ENCODE assay signal across 9 mouse cellular contexts in genomic region chr17:36231318-36231717, GRCm38 (mm10). TPM values are rescaled to one million over a fixed set of nuclear protein-coding genes. Genes with fewer than 3 reads are reported as not detected.
DNase-seq lines count a peak whose midpoint lies in the region; ATAC-seq and TF ChIP-seq lines count a peak whose summit lies in the region.
"Had no signal": no experiment of that assay in that cellular context is flagged by ENCODE, and none has a peak within 500 bp of the region (broad histone marks: within the 10 kb centered on the region; RNA-seq: fewer than 3 reads in every experiment).

No protein-coding gene starts in this region.

- WGBS in forebrain, embryonic 11.5 days: 9% methylated on average over 35 of the region's 36 CpGs
- 8% methylated on average over 36 of the region's 36 CpGs for WGBS in forebrain, embryonic 12.5 days

- H3K79me3 ChIP-seq in C2C12 (ENCODE audit: low read depth): no peaks in the 10 kb centered on the region

- no peak overlapping the region for H3K27ac ChIP-seq in forebrain, embryonic 11.5 days (ENCODE audit: low read depth, low read length)
- no peak overlapping the region for H3K27ac ChIP-seq in forebrain, embryonic 12.5 days
- no peak overlapping the region for H3K27ac ChIP-seq in bone marrow macrophage, adult 2 months (ENCODE audit: insufficient read depth, low read depth, low read length)
- H3K27ac ChIP-seq in gastrocnemius, adult 2 months: no peak overlapping the region
- H3K27ac ChIP-seq: neural tube, embryonic 12.5 days had no signal

- H3K9me3 ChIP-seq in forebrain, embryonic 11.5 days (ENCODE audit: control insufficient read depth, low read length): no peaks in the 10 kb centered on the region
- no peaks in the 10 kb centered on the region for H3K9me3 ChIP-seq in forebrain, embryonic 12.5 days
- H3K9me3 ChIP-seq: neural tube, embryonic 12.5 days had no signal

- H3K79me2 ChIP-seq in C2C12 (ENCODE audit: control insufficient read depth, insufficient read depth): no peaks in the 10 kb centered on the region

- no peak overlapping the region for H3K4me2 ChIP-seq in forebrain, embryonic 11.5 days (ENCODE audit: low read depth, low read length, severe bottlenecking)
- H3K4me2 ChIP-seq in forebrain, embryonic 12.5 days: no peak overlapping the region
- H3K4me2 ChIP-seq: neural tube, embryonic 12.5 days had no signal

- no peaks in the 10 kb centered on the region for H3K36me3 ChIP-seq in forebrain, embryonic 11.5 days (ENCODE audit: control insufficient read depth, insufficient read depth, low read length)
- no peaks in the 10 kb centered on the region for H3K36me3 ChIP-seq in forebrain, embryonic 12.5 days (replicated peaks)
- H3K36me3 ChIP-seq in C2C12 (ENCODE audit: control insufficient read depth, insufficient read depth): no peaks in the 10 kb centered on the region
- H3K36me3 ChIP-seq: neural tube, embryonic 12.5 days had no signal

- intact Hi-C loops in gastrocnemius, adult 2 months (cut with DNase I): no loop called here

- H3K4me3 ChIP-seq in forebrain, embryonic 11.5 days (ENCODE audit: low read depth, low read length): no peak overlapping the region
- no peak overlapping the region for H3K4me3 ChIP-seq in forebrain, embryonic 12.5 days (replicated peaks)
- H3K4me3 ChIP-seq in C2C12 (ENCODE audit: insufficient read depth, poor library complexity, severe bottlenecking): no peak overlapping the region
- no peak overlapping the region for H3K4me3 ChIP-seq in bone marrow macrophage, adult 2 months (ENCODE audit: insufficient read depth, low read length)
- no peak overlapping the region for H3K4me3 ChIP-seq in gastrocnemius, adult 2 months
- H3K4me3 ChIP-seq: neural tube, embryonic 12.5 days had no signal

- H3K4me1 ChIP-seq in forebrain, embryonic 11.5 days (replicated peaks; ENCODE audit: control insufficient read depth, insufficient read depth, low read length): no peaks in the 10 kb centered on the region
- no peaks in the 10 kb centered on the region for H3K4me1 ChIP-seq in forebrain, embryonic 12.5 days
- H3K4me1 ChIP-seq in bone marrow macrophage, adult 2 months (ENCODE audit: control insufficient read depth, insufficient read depth, low read length): 0 out of 2 replicates have a peak, but pooled peaks cover 3% of the 10 kb centered on the region
- H3K4me1 ChIP-seq: neural tube, embryonic 12.5 days had no signal

- peak; percentile 99 for DNase-seq in forebrain, embryonic 11.5 days (ENCODE audit: low spot score)
- DNase-seq in gastrocnemius, adult 2 months: peak; percentile 79
- DNase-seq in layer of hippocampus, postnatal 14 days (ENCODE audit: low spot score in 2 of 2): peak; percentile 39 to 41
- DNase-seq in natural killer cell, adult 2 months (ENCODE audit: low spot score in 2 of 2): peak; percentile 63 to 76
- DNase-seq in testis, postnatal 10 days (ENCODE audit: low spot score): peak; percentile 97

- TF ChIP-seq CTCF in C2C12 (IDR thresholded peaks at IDR 0.05; ENCODE audit: control insufficient read depth, insufficient read depth, insufficient read length): peak; percentile 81
- TF ChIP-seq CTCF in bone marrow macrophage, adult 2 months (IDR thresholded peaks at IDR 0.05; ENCODE audit: low read depth, low read length): 0 out of 2 replicates have a peak, but pooled peaks have one; percentile 23
- peak; percentile 72 for TF ChIP-seq CTCF in gastrocnemius, adult 2 months (IDR thresholded peaks at IDR 0.05)

- ATAC-seq in forebrain, embryonic 11.5 days (replicated peaks; ENCODE audit: low FRiP score): no peak
- no peak for ATAC-seq in forebrain, embryonic 12.5 days (ENCODE audit: low FRiP score)

- no peak for TF ChIP-seq POLR2A in bone marrow macrophage, adult 2 months (IDR thresholded peaks at IDR 0.05; ENCODE audit: borderline replicate concordance, low read depth, low read length)

- no peak overlapping the region for H3K9ac ChIP-seq in forebrain, embryonic 11.5 days (ENCODE audit: low read length)
- H3K9ac ChIP-seq in forebrain, embryonic 12.5 days: no peak overlapping the region
- H3K9ac ChIP-seq: neural tube, embryonic 12.5 days had no signal

- peaks cover 10% of the 10 kb centered on the region; the same call in 1 of the 2 replicates for H3K27me3 ChIP-seq in forebrain, embryonic 11.5 days (ENCODE audit: control insufficient read depth, insufficient read depth, low read length)
- peaks cover 36% of the 10 kb centered on the region for H3K27me3 ChIP-seq in forebrain, embryonic 12.5 days
- peaks cover 20% of the 10 kb centered on the region for H3K27me3 ChIP-seq in C2C12 (ENCODE audit: control insufficient read depth, insufficient read depth, insufficient read length)

- no peak overlapping the region for H3ac ChIP-seq in C2C12 (ENCODE audit: control insufficient read depth, insufficient read length, low read depth)

TF ChIP-seq in C2C12, 6 proteins besides CTCF, POLR2A, EP300 and RAD21:
- TF ChIP-seq MYOD1 (IDR thresholded peaks at IDR 0.05; ENCODE audit: control insufficient read depth, insufficient read length, low read depth): no peak
- no peak for TF ChIP-seq USF1 (IDR thresholded peaks at IDR 0.05; ENCODE audit: low read depth)
- TF ChIP-seq FOSL1 (IDR thresholded peaks at IDR 0.05; ENCODE audit: insufficient read depth, low read length, poor library complexity, severe bottlenecking): no peak
- TF ChIP-seq MYOG (IDR thresholded peaks at IDR 0.05; ENCODE audit: control insufficient read depth, extremely low read depth, insufficient read length): no peak
- no peak for TF ChIP-seq CEBPB (IDR thresholded peaks at IDR 0.05; ENCODE audit: low read depth)
- TF ChIP-seq MAX (IDR thresholded peaks at IDR 0.05): no peak

RNA-seq across cellular contexts. Expression of gene Rpp21, which starts 26.6 kb away (rescaled TPM):
- polyA plus RNA-seq in forebrain, embryonic 11.5 days (2014; fragmentation: Nextera tagmentation; extraction: Ambion mirVana): 82.2 and 89.0 TPM in 2 replicates
- 75.8 and 84.7 TPM in 2 replicates for polyA plus RNA-seq in forebrain, embryonic 12.5 days (2016; fragmentation: Nextera tagmentation; extraction: Ambion mirVana)
- polyA plus RNA-seq in C2C12 (2012; fragmentation: generic; extraction: Trizol): 61.2 TPM
- polyA plus RNA-seq in bone marrow macrophage, adult 2 months (2012; ENCODE audit: insufficient read depth, insufficient read length, missing spikeins): 69.5 and 84.4 TPM in 2 replicates
- 10 to 100 TPM; 36.5 to 41.1 TPM for total RNA-seq in gastrocnemius, adult 2 months (2021)
- 10 to 100 TPM; 44.0 to 47.0 TPM for total RNA-seq in layer of hippocampus, postnatal 14 days (2021)

RNA-seq across cellular contexts. Expression of gene Trim39, which starts 40.7 kb away (rescaled TPM):
- polyA plus RNA-seq in forebrain, embryonic 11.5 days (2014; fragmentation: Nextera tagmentation; extraction: Ambion mirVana): 22.0 and 23.0 TPM in 2 replicates
- polyA plus RNA-seq in forebrain, embryonic 12.5 days (2016; fragmentation: Nextera tagmentation; extraction: Ambion mirVana): 22.2 and 23.3 TPM in 2 replicates
- polyA plus RNA-seq in C2C12 (2012; fragmentation: generic; extraction: Trizol): 5.1 TPM
- polyA plus RNA-seq in bone marrow macrophage, adult 2 months (2012; ENCODE audit: insufficient read depth, insufficient read length, missing spikeins): 14.5 and 14.8 TPM in 2 replicates
- total RNA-seq in gastrocnemius, adult 2 months (2021): 1 to 10 TPM; 7.3 to 7.4 TPM
- total RNA-seq in layer of hippocampus, postnatal 14 days (2021): 10 to 100 TPM; 20.4 to 21.4 TPM

RNA-seq across cellular contexts. Expression of gene H2-T3, which starts 41.2 kb away (rescaled TPM):
- not detected in 2 replicates for polyA plus RNA-seq in forebrain, embryonic 11.5 days (2014; fragmentation: Nextera tagmentation; extraction: Ambion mirVana)
- not detected in 2 replicates for polyA plus RNA-seq in forebrain, embryonic 12.5 days (2016; fragmentation: Nextera tagmentation; extraction: Ambion mirVana)
- polyA plus RNA-seq in C2C12 (2012; fragmentation: generic; extraction: Trizol): not detected
- polyA plus RNA-seq in bone marrow macrophage, adult 2 months (2012; ENCODE audit: insufficient read depth, insufficient read length, missing spikeins): 0.60 TPM in 1 of 2 replicates, not detected in the other
- not detected for total RNA-seq in gastrocnemius, adult 2 months (2021)
- total RNA-seq in layer of hippocampus, postnatal 14 days (2021): not detected
- polyA plus RNA-seq: neural tube, embryonic 12.5 days had no signal

RNA-seq across cellular contexts. Expression of gene H2-M10.2, which starts 55.0 kb away (rescaled TPM):
- polyA plus RNA-seq in forebrain, embryonic 11.5 days (2014; fragmentation: Nextera tagmentation; extraction: Ambion mirVana): 0.33 TPM in 2 replicates
- polyA plus RNA-seq in forebrain, embryonic 12.5 days (2016; fragmentation: Nextera tagmentation; extraction: Ambion mirVana): 0.18 TPM in 1 of 2 replicates, not detected in the other
- not detected for polyA plus RNA-seq in C2C12 (2012; fragmentation: generic; extraction: Trizol)
- polyA plus RNA-seq in bone marrow macrophage, adult 2 months (2012; ENCODE audit: insufficient read depth, insufficient read length, missing spikeins): not detected in 2 replicates
- total RNA-seq in gastrocnemius, adult 2 months (2021): not detected
- not detected for total RNA-seq in layer of hippocampus, postnatal 14 days (2021)
- polyA plus RNA-seq: neural tube, embryonic 12.5 days had no signal

Comparison
In these comparisons a context has a peak if more than half of its experiments do, and no peak if none do; other contexts are left out.
1. DNase-seq: peak in every context shown above with its lines; median percentile 99 in forebrain, embryonic 11.5 days; 97 in testis, postnatal 10 days; 79 in gastrocnemius, adult 2 months; 70 in natural killer cell, adult 2 months; 40 in layer of hippocampus, postnatal 14 days.
2. CTCF ChIP-seq: peak in every context shown above with its lines; median percentile 81 in C2C12; 72 in gastrocnemius, adult 2 months; 23 in bone marrow macrophage, adult 2 months.